Mouse (Mus musculus) hindbrain, postnatal 0 days (tissue): ENCODE measurements around the gene Slit2. TPM values are rescaled to one million over a fixed set of nuclear protein-coding genes. Genes with fewer than 3 reads are reported as not detected.

Experiments
- ATAC-seq: fragments of 200-750 bp; cut with Nextera tagmentation; 2 replicates; pipeline ENCODE4 v1.8.0; 2017; ENCODE audit warnings: mild to moderate bottlenecking, moderate TSS enrichment, moderate library complexity
- DNase-seq: peaks from one replicate; pipeline ENCODE4 v3.0.0-alpha.2; 2015; ENCODE audit warnings: low spot score
- H3K27ac ChIP-seq: fragments of 300-500 bp; sonication (generic); 2 replicates; pipeline ENCODE4 v1.5.1; 2014; ENCODE audit warnings: mild to moderate bottlenecking
- H3K27me3 ChIP-seq: fragments of 300-500 bp; sonication (generic); 2 replicates; pipeline ENCODE4 v1.6.1; 2014; ENCODE audit warnings: low read length, mixed read lengths; ENCODE audit not compliant: insufficient read depth
- H3K36me3 ChIP-seq: fragments of 300-500 bp; sonication (generic); 2 replicates; pipeline ENCODE4 v1.6.1; 2014; ENCODE audit warnings: low read length, mixed read lengths; ENCODE audit not compliant: insufficient read depth
- H3K4me1 ChIP-seq: fragments of 300-500 bp; sonication (generic); 2 replicates; pipeline ENCODE4 v1.6.1; 2014; ENCODE audit warnings: antibody characterized with exemption, low read length, mixed read lengths; ENCODE audit not compliant: insufficient read depth
- H3K4me2 ChIP-seq: fragments of 300-500 bp; sonication (generic); 2 replicates; pipeline ENCODE4 v1.6.1; 2014; ENCODE audit warnings: low read depth, mild to moderate bottlenecking, low read length, moderate library complexity, mixed read lengths
- H3K4me3 ChIP-seq: fragments of 300-500 bp; sonication (generic); 2 replicates; pipeline ENCODE4 v1.5.1; 2014; ENCODE audit warnings: low read length
- H3K9ac ChIP-seq: fragments of 300-500 bp; sonication (generic); replicated peaks from 2 replicates; pipeline ENCODE4 v1.6.1; 2014; ENCODE audit warnings: mild to moderate bottlenecking, low read length, moderate library complexity, mixed read lengths
- H3K9me3 ChIP-seq: fragments of 300-500 bp; sonication (generic); 2 replicates; pipeline ENCODE4 v1.6.1; 2016; ENCODE audit warnings: low read length, mixed read lengths
- CTCF ChIP-seq: IDR thresholded peaks from 2 replicates; pipeline ENCODE4 v1.5.1; 2016; ENCODE audit warnings: antibody characterized with exemption, control low read depth, low read depth
- WGBS: fragments of 180-500 bp; shearing (Covaris S2); extraction: QIAGEN DNeasy Blood & Tissue Kit; methylation state at CpG from one replicate; pipeline ENCODE4 v1.1.7; 2014; 5-methylcytosine and 5-hydroxymethylcytosine counted together
- microRNA-seq, 2 experiments: library from miRNA; unstranded; fragments of <30 nt; microRNA quantifications; one replicate each; pipeline ENCODE4; 2016
- polyA plus RNA-seq: library from polyadenylated mRNA; unstranded; fragments of >200 nt; fragmentation: Nextera tagmentation; extraction: Ambion mirVana; gene quantifications from 2 replicates; pipeline ENCODE4 v1.2.1, GENCODE M21; 2015
- total RNA-seq: library from RNA; depleted of rRNA; stranded (reverse); fragments of >200 nt; gene quantifications from 2 replicates; pipeline ENCODE4 v1.2.3, GENCODE M21; 2014

Gene Slit2
- total and polyA plus RNA-seq, 2 experiments from 2014 or later = 10.5 to 35.7 TPM

DNA sequence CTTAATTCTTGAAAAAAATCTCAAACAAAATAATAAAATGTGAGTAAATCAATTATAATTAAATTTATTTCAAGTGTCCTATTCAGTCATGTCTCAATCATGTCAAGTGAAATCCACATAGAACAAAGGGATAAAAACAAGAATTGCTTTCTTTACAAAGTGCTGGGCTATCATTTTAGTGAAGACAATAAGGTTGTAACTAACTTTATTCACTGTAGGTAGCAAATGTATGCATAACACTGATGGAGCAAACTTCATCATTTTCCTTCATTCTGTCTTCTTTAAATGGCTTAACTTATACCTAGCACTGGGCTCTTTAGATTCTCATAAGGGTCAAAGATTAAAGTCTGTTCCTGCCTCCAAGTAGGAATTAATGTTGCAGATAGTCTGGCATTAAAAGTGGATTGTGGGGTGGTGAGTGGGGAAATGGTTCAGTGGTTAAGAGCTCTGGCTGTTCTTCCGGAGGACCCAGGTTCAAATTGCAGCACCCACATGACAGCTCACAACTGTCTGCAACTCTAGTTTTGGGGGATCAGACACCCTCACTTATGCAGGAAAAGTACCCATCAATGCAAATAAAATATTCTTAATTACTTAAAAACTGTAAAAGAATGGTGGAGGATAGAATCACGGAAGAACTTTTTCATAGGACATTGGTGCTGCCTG lies 363.2 kb downstream of the Slit2 start:
- Histone ChIP-seq H3K4me2 (no peak overlapping the region), H3K4me3 (no peak overlapping the region), H3K27ac (no peak overlapping the region), H3K9me3 (no peaks in the 10 kb centered on the region), H3K27me3 (no peaks in the 10 kb centered on the region), H3K9ac (no peak overlapping the region), H3K4me1 (no peaks in the 10 kb centered on the region), H3K36me3 (no peaks in the 10 kb centered on the region)
- 93% methylated on average over 2 of the region's 2 CpGs for WGBS
- ATAC-seq (no peak), DNase-seq (no peak)
- no peak for TF ChIP-seq CTCF

DNA sequence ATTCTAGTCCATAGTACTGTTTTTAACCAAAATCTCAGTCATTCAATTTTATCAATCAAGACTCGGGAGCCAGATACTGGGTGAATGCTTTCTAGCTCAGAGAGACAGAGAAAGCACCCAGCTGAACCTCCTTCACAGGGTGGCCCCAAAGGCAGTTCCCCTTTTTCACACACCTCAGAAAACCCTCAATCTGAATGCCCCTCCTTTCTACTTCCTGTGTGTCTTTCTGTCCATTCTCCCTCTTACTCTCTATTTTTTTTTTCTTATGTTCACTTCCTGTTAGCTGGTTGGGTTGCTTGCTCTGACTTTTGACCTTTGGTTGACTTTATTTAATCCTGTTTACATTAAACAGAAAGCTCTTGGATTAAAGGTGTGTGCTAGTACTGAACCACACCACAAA lies 366.4 kb downstream of the Slit2 start:
- no peak for TF ChIP-seq CTCF
- Histone ChIP-seq H3K27ac (no peak overlapping the region), H3K9me3 (no peaks in the 10 kb centered on the region), H3K4me1 (no peaks in the 10 kb centered on the region), H3K4me3 (no peak overlapping the region), H3K4me2 (no peak overlapping the region), H3K9ac (no peak overlapping the region), H3K36me3 (no peaks in the 10 kb centered on the region), H3K27me3 (no peaks in the 10 kb centered on the region)
- DNase-seq (no peak), ATAC-seq (no peak)
- 72% methylated on average over 1 of the region's 1 CpGs for WGBS

Small RNA genes lying within 50 kb of the gene (microRNA-seq; reads per million reads assigned to microRNA genes)
- 37.0 to 37.6 reads per million in 2 experiments for gene Mir218-1
